Comparison of ENCODE assay signal across 25 mouse cellular contexts in the genomic region with DNA sequence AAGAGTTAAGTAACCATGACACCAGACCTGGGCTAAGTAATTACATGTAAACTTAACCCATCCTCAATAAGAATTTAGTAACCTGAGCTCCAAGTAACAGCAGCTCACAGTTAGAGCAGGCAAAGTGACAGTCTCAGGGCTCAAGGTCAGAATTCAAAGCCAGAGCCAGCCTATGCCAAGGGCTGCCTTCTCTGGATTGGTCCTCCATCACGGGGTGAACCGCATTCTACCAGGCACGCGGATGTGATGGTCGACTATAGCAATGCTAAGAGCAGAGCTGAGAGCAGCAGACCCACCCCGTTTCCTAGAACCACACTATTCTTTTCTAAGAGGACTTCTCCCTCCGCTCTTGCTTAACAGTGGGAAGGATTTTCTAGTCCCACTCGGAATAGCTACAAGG. TPM values are rescaled to one million over a fixed set of nuclear protein-coding genes. Genes with fewer than 3 reads are reported as not detected.
DNase-seq lines count a peak whose midpoint lies in the region; ATAC-seq and TF ChIP-seq lines count a peak whose summit lies in the region.
"Had no signal": no experiment of that assay in that cellular context is flagged by ENCODE, and none has a peak within 500 bp of the region (broad histone marks: within the 10 kb centered on the region; RNA-seq: fewer than 3 reads in every experiment).

No protein-coding gene starts in this region.

- no peak overlapping the region for H3K4me2 ChIP-seq in kidney, embryonic 15.5 days
- H3K4me2 ChIP-seq: embryonic facial prominence, embryonic 12.5 days; heart, embryonic 15.5 days; limb, embryonic 12.5 days; midbrain, embryonic 11.5 days; neural tube, embryonic 12.5 days had no signal

- no peak overlapping the region for H3K9ac ChIP-seq in kidney, embryonic 15.5 days
- H3K9ac ChIP-seq: embryonic facial prominence, embryonic 12.5 days; heart, embryonic 15.5 days; limb, embryonic 12.5 days; neural tube, embryonic 12.5 days had no signal

- H3K4me1 ChIP-seq in kidney, embryonic 15.5 days = no peaks in the 10 kb centered on the region
- peaks cover 13% of the 10 kb centered on the region for H3K4me1 ChIP-seq in kidney, adult 2 months (ENCODE audit: control insufficient read depth, insufficient read depth, low read length)
- H3K4me1 ChIP-seq in E14TG2a.4 (replicated peaks; ENCODE audit: low read depth, low read length) = peaks cover 9% of the 10 kb centered on the region
- H3K4me1 ChIP-seq: embryonic facial prominence, embryonic 12.5 days; heart, embryonic 15.5 days; limb, embryonic 12.5 days; neural tube, embryonic 12.5 days had no signal

- no peak for TF ChIP-seq CTCF in kidney, adult 2 months (conservative IDR thresholded peaks at IDR 0.05; ENCODE audit: insufficient read depth, insufficient read length, low read depth, low read length)
- TF ChIP-seq CTCF in E14TG2a.4 (conservative IDR thresholded peaks at IDR 0.05; ENCODE audit: low read length) = no peak

- no peak for TF ChIP-seq POLR2A in kidney, adult 2 months (IDR thresholded peaks at IDR 0.05; ENCODE audit: low read depth, low read length)

- ATAC-seq in kidney, embryonic 15.5 days (replicated peaks; ENCODE audit: low FRiP score) = peak; percentile 33; the same call in 1 of the 2 replicates
- ATAC-seq: forebrain, embryonic 14.5 days; hindbrain, embryonic 16.5 days; midbrain, embryonic 16.5 days had no signal

- no peaks in the 10 kb centered on the region for H3K27me3 ChIP-seq in kidney, embryonic 15.5 days
- no peaks in the 10 kb centered on the region for H3K27me3 ChIP-seq in kidney, adult 2 months (replicated peaks; ENCODE audit: control insufficient read depth, insufficient read depth, low read length)
- no peaks in the 10 kb centered on the region for H3K27me3 ChIP-seq in E14TG2a.4 (ENCODE audit: insufficient read depth, low read length)
- H3K27me3 ChIP-seq: embryonic facial prominence, embryonic 12.5 days; heart, embryonic 15.5 days; limb, embryonic 12.5 days; neural tube, embryonic 12.5 days had no signal

- 88% methylated on average over 8 of the region's 8 CpGs for WGBS in kidney, embryonic 15.5 days
- 85% methylated on average over 8 of the region's 8 CpGs for WGBS in kidney, adult 2 months

- H3K4me3 ChIP-seq in kidney, embryonic 15.5 days (replicated peaks) = no peak overlapping the region
- no peak overlapping the region for H3K4me3 ChIP-seq in kidney, adult 2 months (ENCODE audit: insufficient read depth, low read depth, low read length)
- H3K4me3 ChIP-seq in E14TG2a.4 (replicated peaks; ENCODE audit: low read length) = peak overlapping the region; percentile 10; the same call in 1 of the 2 replicates
- H3K4me3 ChIP-seq: embryonic facial prominence, embryonic 12.5 days; heart, embryonic 15.5 days; limb, embryonic 12.5 days; neural tube, embryonic 12.5 days had no signal

- no peaks in the 10 kb centered on the region for H3K9me3 ChIP-seq in kidney, embryonic 15.5 days (replicated peaks)
- no peaks in the 10 kb centered on the region for H3K9me3 ChIP-seq in E14TG2a.4 (ENCODE audit: low read length)
- H3K9me3 ChIP-seq: embryonic facial prominence, embryonic 12.5 days; heart, embryonic 15.5 days; limb, embryonic 12.5 days; neural tube, embryonic 12.5 days had no signal

- peaks cover 4% of the 10 kb centered on the region; the same call in 1 of the 2 replicates for H3K36me3 ChIP-seq in kidney, embryonic 15.5 days
- peaks cover 1% of the 10 kb centered on the region; the same call in 1 of the 2 replicates for H3K36me3 ChIP-seq in kidney, adult 2 months (ENCODE audit: control insufficient read depth, insufficient read depth, low read length)
- no peaks in the 10 kb centered on the region for H3K36me3 ChIP-seq in E14TG2a.4 (ENCODE audit: insufficient read depth, low read length)
- H3K36me3 ChIP-seq: embryonic facial prominence, embryonic 12.5 days; heart, embryonic 15.5 days; limb, embryonic 12.5 days; neural tube, embryonic 12.5 days had no signal

- peak; percentile 57 for DNase-seq in gastrocnemius, adult 18-20 months (ENCODE audit: low spot score)
- DNase-seq in gastrocnemius, postnatal 10 days = no peak
- DNase-seq in kidney, adult 2 months = no peak
- peak; percentile 52 for DNase-seq in ZHBTc4 (ENCODE audit: low read depth, low spot score)
- DNase-seq in urinary bladder, postnatal 10 days (ENCODE audit: low spot score) = no peak
- DNase-seq: adrenal gland, postnatal 10 days; cerebellum, adult 8-10 months; cerebellum, postnatal 25 days; kidney, postnatal 10 days; layer of hippocampus, adult 9-11 months; lung, postnatal 36 days; right cerebral cortex, adult 18-20 months; thymus, adult 18-20 months; thymus, postnatal 25 days had no signal

- H3K27ac ChIP-seq in kidney, embryonic 15.5 days = no peak overlapping the region
- H3K27ac ChIP-seq in kidney, adult 2 months (ENCODE audit: insufficient read depth, low read depth, low read length) = no peak overlapping the region
- H3K27ac ChIP-seq: embryonic facial prominence, embryonic 12.5 days; heart, embryonic 15.5 days; limb, embryonic 12.5 days; neural tube, embryonic 12.5 days; stomach, postnatal 0 days had no signal

RNA-seq across cellular contexts. Expression of gene D1Ertd622e, which starts 27.8 kb away (rescaled TPM):
- total RNA-seq in gastrocnemius, adult 18-20 months (2021) = 10 to 100 TPM; 13.2 to 16.2 TPM
- 10 to 100 TPM; 32.3 to 38.3 TPM for total RNA-seq in gastrocnemius, postnatal 10 days (2021)
- polyA plus RNA-seq in kidney, embryonic 15.5 days (2015; fragmentation: Nextera tagmentation; extraction: Ambion mirVana) = 23.2 and 25.7 TPM in 2 replicates
- polyA plus RNA-seq in kidney, adult 2 months (2012; rRNA removed) = 21.2 and 22.8 TPM in 2 replicates

Comparison
In these comparisons a context has a peak if more than half of its experiments do, and no peak if none do; other contexts are left out.
1. DNase-seq: peak in gastrocnemius, adult 18-20 months (single experiment) and ZHBTc4 (single experiment); none in gastrocnemius, postnatal 10 days (single experiment), kidney, adult 2 months (single experiment) and urinary bladder, postnatal 10 days (single experiment).